Mouse (Mus musculus) kidney, adult 2 months (tissue): Measurements from ENCODE around the gene Zbtb34.

Source experiments
- CTCF ChIP-seq: fragments of 200-500 bp; conservative IDR thresholded peaks from 2 replicates; pipeline ENCODE4 v1.5.1; 2011; ENCODE audit warnings: low read depth, mild to moderate bottlenecking, control low read depth, low read length, moderate library complexity, mixed read lengths; ENCODE audit not compliant: insufficient read depth, insufficient read length
- POLR2A ChIP-seq: fragments of 200-500 bp; IDR thresholded peaks from one replicate; pipeline ENCODE4 v1.6.1; 2011; ENCODE audit warnings: low read depth, low read length, control low read depth

DNA sequence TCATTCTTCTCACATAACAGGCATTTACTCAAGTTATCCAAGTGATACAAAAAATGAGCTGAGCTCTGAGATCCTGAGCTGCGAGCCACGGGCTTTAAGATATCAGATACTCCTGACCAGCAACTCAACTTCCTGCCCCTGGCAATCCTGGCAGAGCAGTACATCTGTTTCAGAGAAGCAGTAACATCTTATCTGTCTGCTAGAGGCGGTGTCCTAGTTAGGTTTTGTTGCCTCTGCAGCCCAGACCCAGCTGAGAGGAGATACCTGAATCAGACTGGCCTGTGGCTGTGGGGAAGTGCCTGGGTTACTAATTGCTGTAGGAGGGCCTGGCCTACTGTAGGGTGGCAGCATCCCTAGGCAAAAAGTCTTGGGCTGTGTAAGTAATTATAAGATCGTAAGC, 28.5 kb upstream of the Zbtb34 start:
- TF ChIP-seq POLR2A (no peak), CTCF (no peak)
